Mouse (Mus musculus): ENCODE measurements around the gene Klhl8. TPM values are rescaled to one million over a fixed set of nuclear protein-coding genes. Genes with fewer than 3 reads are reported as not detected.

Klhl8 gene
- polyA plus RNA-seq, 1 experiment from 2014 or later, result 14.6 TPM

GRCm38 (mm10) chr5:103839265-103839626 is 71.8 kb downstream of the Klhl8 start:
- Histone ChIP-seq H3K27ac (no peak overlapping the region), H3K4me2 (replicated peaks) (no peak overlapping the region), H3K4me3 (no peak overlapping the region), H3K27me3 (peaks cover 11% of the 10 kb centered on the region; the same call in 1 of the 2 replicates), H3K9me3 (no peaks in the 10 kb centered on the region), H3K9ac (no peak overlapping the region), H3K4me1 (peaks cover 11% of the 10 kb centered on the region), H3K36me3 (peaks cover 5% of the 10 kb centered on the region)
- WGBS, result 92% methylated on average over 3 of the region's 3 CpGs
- ATAC-seq (ENCODE audit: insufficient number of reproducible peaks, insufficient read depth, low FRiP score, low TSS enrichment), result no peak

- Histone ChIP-seq H3K36me3 (peaks cover 10% of the 10 kb centered on the region), H3K27me3 (peaks cover 8% of the 10 kb centered on the region; the same call in 1 of the 2 replicates), H3K27ac (no peak overlapping the region), H3K9ac (no peak overlapping the region), H3K4me3 (no peak overlapping the region), H3K4me2 (replicated peaks) (no peak overlapping the region), H3K9me3 (no peaks in the 10 kb centered on the region), H3K4me1 (peaks cover 11% of the 10 kb centered on the region)
- 94% methylated on average over 15 of the region's 15 CpGs for WGBS
- ATAC-seq (ENCODE audit: insufficient number of reproducible peaks, insufficient read depth, low FRiP score, low TSS enrichment), result no peak
These were observed 72.4 kb downstream of the Klhl8 start for GRCm38 (mm10) chr5:103838550-103839264.

- no peaks in the 10 kb centered on the region for H3K9me3 ChIP-seq
- no peak overlapping the region for H3K27ac ChIP-seq
- peaks cover 11% of the 10 kb centered on the region for H3K4me1 ChIP-seq
- peaks cover 7% of the 10 kb centered on the region for H3K36me3 ChIP-seq
- no peaks in the 10 kb centered on the region for H3K27me3 ChIP-seq
- no peak for ATAC-seq (ENCODE audit: insufficient number of reproducible peaks, insufficient read depth, low FRiP score, low TSS enrichment)
- H3K4me2 ChIP-seq (replicated peaks), result no peak overlapping the region
- no peak overlapping the region for H3K9ac ChIP-seq
- 59% methylated on average over 10 of the region's 11 CpGs for WGBS
- no peak overlapping the region for H3K4me3 ChIP-seq
These were observed 74.8 kb downstream of the Klhl8 start for GRCm38 (mm10) chr5:103836148-103836784.

GRCm38 (mm10) chr5:103835471-103836147 is 75.5 kb downstream of the Klhl8 start:
- Histone ChIP-seq H3K9ac (no peak overlapping the region), H3K27ac (0 out of 2 replicates have a peak overlapping the region, but pooled peaks have one; percentile 36), H3K36me3 (peaks cover 7% of the 10 kb centered on the region), H3K4me3 (no peak overlapping the region), H3K27me3 (no peaks in the 10 kb centered on the region), H3K4me1 (peaks cover 11% of the 10 kb centered on the region), H3K4me2 (replicated peaks) (no peak overlapping the region), H3K9me3 (no peaks in the 10 kb centered on the region)
- 78% methylated on average over 15 of the region's 15 CpGs for WGBS
- ATAC-seq (ENCODE audit: insufficient number of reproducible peaks, insufficient read depth, low FRiP score, low TSS enrichment), result no peak

GRCm38 (mm10) chr5:103830886-103831285 is 80.2 kb downstream of the Klhl8 start:
- Histone ChIP-seq H3K4me2 (replicated peaks) (no peak overlapping the region), H3K9me3 (no peaks in the 10 kb centered on the region), H3K4me3 (no peak overlapping the region), H3K27ac (no peak overlapping the region), H3K36me3 (peaks cover 7% of the 10 kb centered on the region), H3K9ac (no peak overlapping the region), H3K27me3 (no peaks in the 10 kb centered on the region), H3K4me1 (peaks cover 5% of the 10 kb centered on the region; the same call in 1 of the 2 replicates)
- no peak for ATAC-seq (ENCODE audit: insufficient number of reproducible peaks, insufficient read depth, low FRiP score, low TSS enrichment)
- 90% methylated on average over 1 of the region's 1 CpGs for WGBS

- H3K9me3 ChIP-seq, result no peaks in the 10 kb centered on the region
- no peak overlapping the region for H3K27ac ChIP-seq
- H3K4me3 ChIP-seq, result no peak overlapping the region
- peaks cover 5% of the 10 kb centered on the region for H3K36me3 ChIP-seq
- WGBS, result 79% methylated on average over 12 of the region's 12 CpGs
- no peak for ATAC-seq (ENCODE audit: insufficient number of reproducible peaks, insufficient read depth, low FRiP score, low TSS enrichment)
- no peak overlapping the region for H3K4me2 ChIP-seq (replicated peaks)
- H3K27me3 ChIP-seq, result no peaks in the 10 kb centered on the region
- H3K4me1 ChIP-seq, result no peaks in the 10 kb centered on the region
- H3K9ac ChIP-seq, result no peak overlapping the region
These were observed 81.9 kb downstream of the Klhl8 start for GRCm38 (mm10) chr5:103829158-103829557.

GRCm38 (mm10) chr5:103828729-103829128 is 82.3 kb downstream of the Klhl8 start:
- Histone ChIP-seq H3K4me2 (replicated peaks) (no peak overlapping the region), H3K4me3 (no peak overlapping the region), H3K27me3 (no peaks in the 10 kb centered on the region), H3K27ac (no peak overlapping the region), H3K9ac (no peak overlapping the region), H3K9me3 (no peaks in the 10 kb centered on the region), H3K4me1 (no peaks in the 10 kb centered on the region), H3K36me3 (peaks cover 1% of the 10 kb centered on the region; the same call in 1 of the 2 replicates)
- ATAC-seq (ENCODE audit: insufficient number of reproducible peaks, insufficient read depth, low FRiP score, low TSS enrichment), result no peak
- WGBS, result 82% methylated on average over 8 of the region's 8 CpGs

- Histone ChIP-seq H3K36me3 (no peaks in the 10 kb centered on the region), H3K4me3 (no peak overlapping the region), H3K9me3 (no peaks in the 10 kb centered on the region), H3K27me3 (no peaks in the 10 kb centered on the region), H3K4me1 (no peaks in the 10 kb centered on the region), H3K4me2 (replicated peaks) (no peak overlapping the region), H3K9ac (no peak overlapping the region), H3K27ac (no peak overlapping the region)
- WGBS, result 83% methylated on average over 21 of the region's 21 CpGs
- ATAC-seq (ENCODE audit: insufficient number of reproducible peaks, insufficient read depth, low FRiP score, low TSS enrichment), result no peak
These were observed 82.8 kb downstream of the Klhl8 start for GRCm38 (mm10) chr5:103828304-103828703.

GRCm38 (mm10) chr5:103822949-103823348 is 88.1 kb downstream of the Klhl8 start:
- H3K27ac ChIP-seq, result no peak overlapping the region
- ATAC-seq (ENCODE audit: insufficient number of reproducible peaks, insufficient read depth, low FRiP score, low TSS enrichment), result no peak
- no peaks in the 10 kb centered on the region for H3K27me3 ChIP-seq
- no peaks in the 10 kb centered on the region for H3K9me3 ChIP-seq
- H3K4me3 ChIP-seq, result no peak overlapping the region
- no peak overlapping the region for H3K4me2 ChIP-seq (replicated peaks)
- 0 out of 2 replicates have a peak, but pooled peaks cover 6% of the 10 kb centered on the region for H3K4me1 ChIP-seq
- WGBS, result 90% methylated on average over 5 of the region's 5 CpGs
- no peak overlapping the region for H3K9ac ChIP-seq
- H3K36me3 ChIP-seq, result no peaks in the 10 kb centered on the region

- Histone ChIP-seq H3K9ac (no peak overlapping the region), H3K27me3 (no peaks in the 10 kb centered on the region), H3K36me3 (no peaks in the 10 kb centered on the region), H3K4me1 (0 out of 2 replicates have a peak, but pooled peaks cover 6% of the 10 kb centered on the region), H3K9me3 (no peaks in the 10 kb centered on the region), H3K27ac (no peak overlapping the region), H3K4me3 (no peak overlapping the region), H3K4me2 (replicated peaks) (no peak overlapping the region)
- 71% methylated on average over 13 of the region's 13 CpGs for WGBS
- ATAC-seq (ENCODE audit: insufficient number of reproducible peaks, insufficient read depth, low FRiP score, low TSS enrichment), result no peak
These were observed 89.4 kb downstream of the Klhl8 start for GRCm38 (mm10) chr5:103821500-103822298.

- no peak overlapping the region for H3K4me3 ChIP-seq
- 0 out of 2 replicates have a peak, but pooled peaks cover 6% of the 10 kb centered on the region for H3K4me1 ChIP-seq
- H3K9ac ChIP-seq, result no peak overlapping the region
- WGBS, result 84% methylated on average over 9 of the region's 9 CpGs
- no peak overlapping the region for H3K27ac ChIP-seq
- H3K27me3 ChIP-seq, result no peaks in the 10 kb centered on the region
- no peak for ATAC-seq (ENCODE audit: insufficient number of reproducible peaks, insufficient read depth, low FRiP score, low TSS enrichment)
- H3K36me3 ChIP-seq, result no peaks in the 10 kb centered on the region
- H3K4me2 ChIP-seq (replicated peaks), result no peak overlapping the region
- H3K9me3 ChIP-seq, result no peaks in the 10 kb centered on the region
These were observed 90.0 kb downstream of the Klhl8 start for GRCm38 (mm10) chr5:103821062-103821461.

All from embryonic facial prominence, embryonic 12.5 days (tissue).